Mouse (Mus musculus): ENCODE measurements around the gene Rps6ka4. TPM values are rescaled to one million over a fixed set of nuclear protein-coding genes. Genes with fewer than 3 reads are reported as not detected.

The Rps6ka4 gene
- polyA plus RNA-seq, 1 experiment from 2014 or later, result 15.7 TPM

DNA sequence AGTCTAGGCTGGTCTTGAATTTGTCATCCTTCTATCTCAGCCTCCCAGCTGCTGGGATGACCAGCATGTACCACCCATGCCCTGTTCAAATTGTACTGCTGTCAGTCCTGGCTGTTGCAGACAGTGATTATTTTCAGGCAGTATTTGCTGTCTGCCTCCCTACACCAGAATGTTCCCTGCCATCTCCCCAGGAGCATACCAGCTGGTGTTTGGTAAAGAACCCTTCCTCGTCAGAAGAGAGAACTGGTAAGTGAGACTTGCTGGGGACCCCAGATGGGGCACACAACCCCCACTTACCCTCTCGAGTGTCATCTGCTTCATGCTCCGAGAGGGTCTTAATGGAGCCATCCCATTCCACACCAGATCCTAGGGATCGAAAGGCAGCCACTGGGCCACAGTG is 5.6 kb upstream of the Rps6ka4 start:
- H3K9ac ChIP-seq (ENCODE audit: low read depth, low read length), result no peak overlapping the region
- H3K4me1 ChIP-seq (replicated peaks; ENCODE audit: control insufficient read depth, insufficient read depth, low read length), result no peaks in the 10 kb centered on the region
- no peak overlapping the region for H3K4me3 ChIP-seq (ENCODE audit: low read depth, low read length)
- H3K36me3 ChIP-seq (ENCODE audit: control insufficient read depth, insufficient read depth), result no peaks in the 10 kb centered on the region
- ATAC-seq, result no peak
- TF ChIP-seq CTCF (IDR thresholded peaks at IDR 0.05; ENCODE audit: low read depth), result no peak
- no peak overlapping the region for H3K4me2 ChIP-seq (replicated peaks; ENCODE audit: low read depth)
- no peaks in the 10 kb centered on the region for H3K9me3 ChIP-seq (ENCODE audit: control insufficient read depth)
- H3K27ac ChIP-seq (ENCODE audit: low read depth, low read length), result no peak overlapping the region
- peaks cover 40% of the 10 kb centered on the region for H3K27me3 ChIP-seq (replicated peaks; ENCODE audit: control insufficient read depth, insufficient read depth, low read length)
- WGBS, result 76% methylated on average over 4 of the region's 4 CpGs

DNA sequence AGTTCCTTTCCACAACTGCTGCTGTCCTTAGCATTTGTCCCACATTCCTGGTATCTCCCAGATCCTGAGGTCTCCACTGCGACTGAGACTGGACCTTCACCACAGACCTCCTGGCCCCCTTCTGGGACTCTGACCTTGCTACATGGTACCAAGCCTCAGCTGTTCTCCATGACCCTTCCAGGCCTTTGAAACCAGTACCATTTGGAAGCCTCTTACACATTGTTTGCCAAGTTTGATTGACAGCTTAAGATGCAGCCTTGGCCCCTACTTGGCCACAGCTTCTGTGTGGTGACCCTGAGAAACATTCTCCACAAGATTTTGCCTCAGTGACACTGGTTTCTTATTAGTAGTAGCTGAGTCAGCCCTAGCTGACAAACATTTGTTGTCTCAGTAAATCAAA is 1.9 kb upstream of the Rps6ka4 start:
- ATAC-seq, result no peak
- H3K9ac ChIP-seq (ENCODE audit: low read depth, low read length), result no peak overlapping the region
- no peak overlapping the region for H3K4me3 ChIP-seq (ENCODE audit: low read depth, low read length)
- no peak overlapping the region for H3K4me2 ChIP-seq (replicated peaks; ENCODE audit: low read depth)
- H3K27me3 ChIP-seq (replicated peaks; ENCODE audit: control insufficient read depth, insufficient read depth, low read length), result peaks cover 12% of the 10 kb centered on the region; the same call in 1 of the 2 replicates
- no peak for TF ChIP-seq CTCF (IDR thresholded peaks at IDR 0.05; ENCODE audit: low read depth)
- H3K36me3 ChIP-seq (ENCODE audit: control insufficient read depth, insufficient read depth), result peaks cover 10% of the 10 kb centered on the region; the same call in 1 of the 2 replicates
- H3K9me3 ChIP-seq (ENCODE audit: control insufficient read depth), result no peaks in the 10 kb centered on the region
- no peak overlapping the region for H3K27ac ChIP-seq (ENCODE audit: low read depth, low read length)
- WGBS, result 84% methylated on average over 1 of the region's 1 CpGs
- H3K4me1 ChIP-seq (replicated peaks; ENCODE audit: control insufficient read depth, insufficient read depth, low read length), result no peaks in the 10 kb centered on the region

DNA sequence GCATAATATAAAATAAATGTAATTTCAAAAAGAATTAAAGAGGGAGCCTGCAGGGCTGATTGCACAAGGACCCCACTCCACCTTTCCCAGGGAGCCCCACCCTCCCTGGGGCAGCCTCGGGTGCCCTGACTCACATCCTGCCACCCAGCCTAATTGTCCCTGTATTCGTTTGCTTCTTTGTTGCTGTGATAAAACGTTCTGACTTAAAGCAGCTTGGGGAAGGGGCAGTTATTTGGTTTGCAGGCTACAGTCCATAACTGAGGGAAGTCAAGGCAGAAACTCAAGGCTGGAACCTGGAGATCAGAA is 809 bp upstream of the Rps6ka4 start:
- no peaks in the 10 kb centered on the region for H3K9me3 ChIP-seq (ENCODE audit: control insufficient read depth)
- H3K36me3 ChIP-seq (ENCODE audit: control insufficient read depth, insufficient read depth), result peaks cover 19% of the 10 kb centered on the region; the same call in 1 of the 2 replicates
- peak overlapping the region; percentile 98; the same call in 1 of the 2 replicates for H3K4me2 ChIP-seq (replicated peaks; ENCODE audit: low read depth)
- WGBS, result 13% methylated on average over 3 of the region's 3 CpGs
- H3K9ac ChIP-seq (ENCODE audit: low read depth, low read length), result no peak overlapping the region
- no peak overlapping the region for H3K4me3 ChIP-seq (ENCODE audit: low read depth, low read length)
- H3K27ac ChIP-seq (ENCODE audit: low read depth, low read length), result no peak overlapping the region
- 0 out of 2 replicates have a peak, but pooled peaks cover 4% of the 10 kb centered on the region for H3K27me3 ChIP-seq (replicated peaks; ENCODE audit: control insufficient read depth, insufficient read depth, low read length)
- no peak for ATAC-seq
- no peak for TF ChIP-seq CTCF (IDR thresholded peaks at IDR 0.05; ENCODE audit: low read depth)
- no peaks in the 10 kb centered on the region for H3K4me1 ChIP-seq (replicated peaks; ENCODE audit: control insufficient read depth, insufficient read depth, low read length)

- peak; percentile 3 for TF ChIP-seq CTCF (IDR thresholded peaks at IDR 0.05; ENCODE audit: low read depth)
- no peaks in the 10 kb centered on the region for H3K9me3 ChIP-seq (ENCODE audit: control insufficient read depth)
- H3K27me3 ChIP-seq (replicated peaks; ENCODE audit: control insufficient read depth, insufficient read depth, low read length), result no peaks in the 10 kb centered on the region
- no peaks in the 10 kb centered on the region for H3K4me1 ChIP-seq (replicated peaks; ENCODE audit: control insufficient read depth, insufficient read depth, low read length)
- peak overlapping the region; percentile 68 for H3K4me3 ChIP-seq (ENCODE audit: low read depth, low read length)
- H3K9ac ChIP-seq (ENCODE audit: low read depth, low read length), result peak overlapping the region; percentile 67
- WGBS, result 5% methylated on average over 44 of the region's 46 CpGs
- H3K36me3 ChIP-seq (ENCODE audit: control insufficient read depth, insufficient read depth), result peaks cover 22% of the 10 kb centered on the region
- ATAC-seq, result peak; percentile 42
- H3K4me2 ChIP-seq (replicated peaks; ENCODE audit: low read depth), result peak overlapping the region; percentile 98
- peak overlapping the region; percentile 46 for H3K27ac ChIP-seq (ENCODE audit: low read depth, low read length)
Observed at GRCm38 (mm10) chr19:6839615-6840474, 591 bp downstream of the Rps6ka4 start.

GRCm38 (mm10) chr19:6832363-6832762 is 8.1 kb downstream of the Rps6ka4 start:
- WGBS, result 88% methylated on average over 8 of the region's 8 CpGs

GRCm38 (mm10) chr19:6831331-6831730 is 9.1 kb downstream of the Rps6ka4 start:
- no peak overlapping the region for H3K4me3 ChIP-seq (ENCODE audit: low read depth, low read length)
- ATAC-seq, result no peak
- peaks cover 39% of the 10 kb centered on the region for H3K36me3 ChIP-seq (ENCODE audit: control insufficient read depth, insufficient read depth)

More at GRCm38 (mm10) chr19:6832363-6832762, 8.1 kb downstream of the Rps6ka4 start:
- Histone ChIP-seq H3K4me3 (ENCODE audit: low read depth, low read length) (no peak overlapping the region), H3K27me3 (replicated peaks; ENCODE audit: control insufficient read depth, insufficient read depth, low read length) (peaks cover 11% of the 10 kb centered on the region; the same call in 1 of the 2 replicates), H3K36me3 (ENCODE audit: control insufficient read depth, insufficient read depth) (peaks cover 48% of the 10 kb centered on the region), H3K27ac (ENCODE audit: low read depth, low read length) (no peak overlapping the region), H3K4me2 (replicated peaks; ENCODE audit: low read depth) (no peak overlapping the region), H3K4me1 (replicated peaks; ENCODE audit: control insufficient read depth, insufficient read depth, low read length) (no peaks in the 10 kb centered on the region), H3K9me3 (ENCODE audit: control insufficient read depth) (no peaks in the 10 kb centered on the region), H3K9ac (ENCODE audit: low read depth, low read length) (no peak overlapping the region)
- no peak for ATAC-seq
- no peak for TF ChIP-seq CTCF (IDR thresholded peaks at IDR 0.05; ENCODE audit: low read depth)

More at GRCm38 (mm10) chr19:6831331-6831730, 9.1 kb downstream of the Rps6ka4 start:
- peaks cover 11% of the 10 kb centered on the region; the same call in 1 of the 2 replicates for H3K27me3 ChIP-seq (replicated peaks; ENCODE audit: control insufficient read depth, insufficient read depth, low read length)
- no peak overlapping the region for H3K9ac ChIP-seq (ENCODE audit: low read depth, low read length)
- 55% methylated on average over 17 of the region's 17 CpGs for WGBS
- no peak for TF ChIP-seq CTCF (IDR thresholded peaks at IDR 0.05; ENCODE audit: low read depth)
- H3K4me2 ChIP-seq (replicated peaks; ENCODE audit: low read depth), result no peak overlapping the region
- no peak overlapping the region for H3K27ac ChIP-seq (ENCODE audit: low read depth, low read length)
- no peaks in the 10 kb centered on the region for H3K4me1 ChIP-seq (replicated peaks; ENCODE audit: control insufficient read depth, insufficient read depth, low read length)
- no peaks in the 10 kb centered on the region for H3K9me3 ChIP-seq (ENCODE audit: control insufficient read depth)

Measured in intestine, postnatal 0 days (tissue).